Mouse (Mus musculus): Measurements from ENCODE around the gene Zdhhc23.

Zdhhc23 gene

DNA sequence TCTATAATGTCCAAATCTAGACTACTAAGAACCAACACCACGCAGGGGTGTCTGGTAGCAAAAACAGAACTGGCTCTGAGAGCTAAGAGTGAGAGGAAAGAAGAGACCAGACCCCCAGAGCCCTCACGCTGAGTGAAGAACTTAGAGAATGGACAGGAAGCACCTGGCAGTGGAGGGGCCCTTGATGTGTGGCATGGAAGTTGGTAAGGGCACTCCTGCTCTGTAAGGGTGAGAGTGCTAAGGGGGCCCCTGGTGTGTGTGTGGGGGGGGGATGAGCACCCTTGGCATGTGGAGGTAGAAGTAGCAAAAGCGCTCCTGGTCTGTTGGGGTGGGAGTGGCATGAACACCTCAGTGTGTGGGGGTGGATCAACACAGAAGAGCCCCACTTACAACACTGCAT lies 9.2 kb downstream of the Zdhhc23 start:
- intact Hi-C loops (cut with DNase I), result no loop called here

DNA sequence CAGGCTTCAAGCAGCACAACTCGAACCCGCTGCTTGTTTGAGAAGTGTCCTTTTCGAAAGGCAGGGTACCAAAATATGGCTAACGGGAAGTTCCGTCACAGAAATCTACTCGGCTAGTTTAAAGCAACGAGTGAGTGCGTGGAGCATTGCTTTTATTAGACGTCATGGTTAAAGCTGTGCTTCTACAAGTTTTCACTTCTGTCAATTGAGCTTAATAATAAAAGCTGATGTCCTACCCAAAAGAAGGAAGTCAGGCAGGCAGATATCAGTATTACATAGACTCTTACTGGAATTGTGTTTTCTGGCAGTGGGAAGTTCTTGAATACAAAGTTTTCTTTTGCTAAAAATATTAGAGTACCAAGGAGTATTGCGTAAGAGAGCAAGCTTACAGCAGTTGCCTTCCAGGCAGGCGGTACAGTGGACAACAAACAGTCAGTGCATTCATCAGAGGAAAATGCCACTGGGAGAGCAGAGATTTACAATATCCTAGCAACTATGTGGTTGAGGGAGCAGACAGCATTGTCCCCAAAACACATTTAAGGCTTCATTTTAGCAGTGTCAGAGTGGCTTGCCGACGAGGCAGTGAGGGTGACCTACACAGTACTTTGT lies 13.7 kb downstream of the Zdhhc23 start:
- intact Hi-C loops (cut with DNase I), result no loop called here

DNA sequence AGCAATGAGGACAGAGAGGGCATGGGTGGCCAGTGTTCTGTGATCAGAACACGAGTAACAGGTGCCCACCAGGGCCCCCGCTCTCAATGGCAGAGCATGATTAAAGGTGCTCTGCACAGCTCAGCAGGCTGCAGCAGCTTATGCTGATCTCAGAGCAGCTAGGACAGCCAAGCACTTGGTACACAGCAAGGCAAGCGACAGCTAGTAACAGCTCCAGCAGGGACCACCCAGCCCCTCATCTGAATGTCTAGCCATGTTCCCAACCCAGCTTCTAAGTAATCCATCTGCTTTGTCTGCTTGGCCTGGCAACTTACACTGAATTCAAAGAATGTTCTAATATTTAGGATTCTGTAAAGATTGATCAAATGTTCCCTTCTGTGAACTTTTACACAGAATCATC lies 15.8 kb downstream of the Zdhhc23 start:
- intact Hi-C loops (cut with DNase I), result no loop called here

DNA sequence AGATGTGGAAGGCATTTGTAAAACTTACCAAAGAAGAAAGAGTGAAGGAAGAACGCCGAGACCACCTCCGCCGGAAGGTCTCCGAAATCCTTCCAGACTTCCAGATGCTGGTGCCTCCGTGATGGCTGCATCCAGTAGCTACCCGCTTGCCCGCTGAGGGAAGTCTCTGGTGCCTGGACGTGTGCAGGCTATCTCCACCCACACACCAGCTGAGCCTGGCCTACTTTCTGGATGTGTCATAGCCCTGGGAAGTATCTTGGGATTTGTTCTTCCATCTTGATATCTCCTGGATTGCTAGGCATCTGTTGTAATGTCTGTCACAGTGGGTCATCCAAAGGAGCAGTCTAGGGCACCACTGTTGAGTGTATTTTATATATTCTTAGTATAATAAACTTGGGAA lies 16.3 kb downstream of the Zdhhc23 start:
- intact Hi-C loops (cut with DNase I), result no loop called here

DNA sequence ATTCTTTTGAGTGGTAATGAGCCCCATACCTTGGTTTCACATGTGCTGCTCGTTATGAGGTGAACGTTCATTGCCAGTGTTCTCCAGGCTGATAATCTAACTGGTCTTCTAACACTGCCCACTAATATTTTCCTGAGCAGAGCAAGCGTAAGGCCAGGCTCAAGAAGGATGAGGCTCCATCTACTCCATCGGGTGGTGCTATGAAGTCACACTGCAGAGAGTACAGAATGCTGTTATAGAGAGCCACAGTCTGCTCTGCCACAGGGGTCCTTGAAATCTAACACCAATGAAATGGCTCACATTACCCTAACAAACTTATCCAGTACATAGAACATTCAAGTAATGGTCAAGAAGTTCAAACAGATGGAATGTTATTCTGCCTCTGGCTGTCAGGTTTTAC lies 21.6 kb downstream of the Zdhhc23 start:
- intact Hi-C loops (cut with DNase I), result no loop called here

DNA sequence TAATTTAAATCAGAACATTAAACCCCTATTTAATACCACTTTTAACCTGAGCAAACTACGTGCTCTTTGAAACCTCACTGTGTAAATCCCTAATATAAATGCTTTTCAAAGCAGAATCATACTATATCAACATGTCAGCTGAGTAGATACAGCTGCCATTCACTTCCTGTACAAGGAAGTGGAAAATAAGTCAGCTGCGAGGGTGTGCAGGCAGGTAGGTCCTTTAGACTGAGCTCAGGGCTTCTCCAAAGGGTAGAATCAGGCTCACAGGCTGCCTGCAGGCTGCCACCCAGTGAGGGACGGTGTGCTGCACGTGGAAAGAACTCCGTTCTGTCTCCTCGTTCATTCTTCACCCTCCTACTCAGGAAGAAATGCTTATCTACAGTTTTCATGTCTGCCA lies 24.7 kb downstream of the Zdhhc23 start:
- intact Hi-C loops (cut with DNase I), result no loop called here

DNA sequence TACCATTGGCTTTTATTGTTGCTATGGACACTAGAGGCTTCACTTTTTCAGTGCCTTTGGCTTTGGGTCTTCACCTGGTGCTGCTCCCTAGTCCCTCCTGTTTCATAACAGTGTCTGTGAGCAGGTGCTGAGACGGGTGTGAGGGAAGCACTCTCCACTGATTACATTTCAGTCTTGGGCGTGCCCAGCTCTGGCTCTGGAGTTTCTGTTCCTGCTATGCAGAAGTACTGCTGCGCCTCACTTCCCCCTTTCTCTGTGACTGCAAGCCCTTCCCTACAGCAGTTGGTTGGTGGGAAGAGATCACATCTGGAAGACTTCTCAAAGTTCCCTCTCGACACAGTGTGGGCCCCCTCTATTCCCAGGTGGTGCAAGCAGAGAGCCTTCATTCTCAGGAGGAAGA lies 28.0 kb downstream of the Zdhhc23 start:
- intact Hi-C loops (cut with DNase I), result no loop called here

DNA sequence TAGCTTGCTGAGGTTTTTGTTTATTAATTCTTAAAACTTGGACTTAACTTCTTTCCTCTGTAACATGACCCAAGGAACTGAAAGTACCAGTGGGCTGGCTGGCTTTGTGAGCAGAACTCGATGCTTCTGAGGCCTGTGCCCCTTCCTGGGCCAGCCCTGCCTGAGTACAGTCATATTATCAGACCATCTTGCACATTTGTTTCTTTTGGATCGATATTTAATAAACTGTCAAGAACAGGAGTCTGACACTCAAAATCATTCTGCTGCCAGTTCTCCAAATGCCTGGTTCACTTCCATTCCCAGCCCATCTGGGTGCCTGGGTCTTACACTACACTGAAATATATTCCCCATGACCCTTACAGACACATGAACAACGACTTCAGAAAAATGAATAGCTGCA lies 33.7 kb downstream of the Zdhhc23 start:
- intact Hi-C loops (cut with DNase I), result no loop called here

DNA sequence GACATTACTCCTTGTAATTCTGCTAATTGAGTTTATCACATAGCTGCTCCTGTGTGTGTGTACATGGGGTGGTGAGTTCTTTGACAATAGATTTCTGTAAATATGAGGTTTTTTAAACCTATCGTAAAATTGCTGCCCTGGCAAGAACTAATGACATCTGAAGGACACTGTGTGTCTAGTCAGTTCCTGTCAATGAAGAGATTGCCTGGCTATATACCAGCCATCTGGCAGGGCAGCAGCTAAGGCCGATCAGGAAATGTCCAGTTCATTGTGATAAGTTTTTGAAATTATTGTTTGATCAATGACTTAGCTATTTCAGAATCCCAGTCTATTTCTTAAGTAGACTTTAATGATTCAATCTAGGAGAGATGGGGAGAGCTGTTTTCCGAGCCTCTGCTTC lies 34.2 kb downstream of the Zdhhc23 start:
- intact Hi-C loops (cut with DNase I), result no loop called here

DNA sequence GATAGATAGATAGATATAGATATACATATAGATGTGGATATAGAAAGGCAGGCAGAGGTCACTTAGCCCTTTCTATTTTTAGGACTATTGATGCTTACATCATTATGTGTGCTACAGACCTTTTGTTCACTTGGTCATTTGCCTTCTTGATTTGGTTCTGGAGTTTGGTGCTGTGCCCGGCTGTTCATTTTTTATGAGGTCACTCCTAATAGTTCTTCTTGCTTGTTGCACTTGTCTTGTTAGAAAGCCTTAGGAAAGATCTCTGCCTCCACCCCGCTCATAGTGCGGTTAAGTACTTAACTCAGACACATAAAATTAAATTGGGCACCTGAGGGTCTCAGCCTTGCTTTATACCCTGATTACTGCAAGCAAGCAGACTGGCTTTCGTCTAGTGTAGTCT lies 38.7 kb downstream of the Zdhhc23 start:
- intact Hi-C loops (cut with DNase I), result no loop called here

DNA sequence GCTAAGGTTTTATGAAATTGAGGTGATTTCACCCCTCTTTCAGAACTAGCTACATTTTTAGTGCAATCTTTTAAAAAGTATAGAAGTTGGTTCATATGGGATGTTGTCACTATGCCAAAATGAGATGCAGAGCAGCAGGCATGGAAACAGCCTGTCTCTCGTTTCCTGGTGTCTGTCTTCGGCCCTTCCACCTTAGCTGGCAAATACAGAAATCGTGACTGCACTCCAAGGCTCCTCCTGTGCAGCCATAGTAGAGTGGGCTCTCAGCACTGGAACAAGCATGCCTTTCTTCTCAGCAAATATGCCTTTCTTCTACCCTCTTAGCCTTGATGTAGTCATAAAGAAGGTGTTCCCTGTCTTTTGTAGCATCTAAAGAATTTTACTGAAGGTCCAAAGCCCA lies 43.7 kb downstream of the Zdhhc23 start:
- intact Hi-C loops (cut with DNase I), result no loop called here

DNA sequence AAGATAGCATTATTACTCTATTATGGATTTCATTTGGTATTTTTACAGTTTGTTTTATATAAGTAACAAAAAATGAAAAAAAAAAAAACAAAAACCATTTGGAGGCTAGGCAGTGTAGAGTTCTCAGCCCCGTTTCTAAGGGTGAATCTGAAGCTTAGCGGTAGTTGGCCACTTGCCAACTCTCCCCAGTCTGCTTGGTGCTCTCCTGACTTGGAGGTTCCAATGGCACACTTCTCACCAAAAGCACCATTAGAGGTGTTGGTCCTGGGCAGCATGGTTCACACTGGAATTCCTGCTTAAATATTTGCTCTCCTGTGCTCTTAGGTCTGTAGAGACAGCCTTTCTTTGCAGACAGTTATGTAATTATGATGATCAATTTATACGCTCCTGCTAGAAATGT lies 44.2 kb downstream of the Zdhhc23 start:
- intact Hi-C loops (cut with DNase I), result no loop called here

DNA sequence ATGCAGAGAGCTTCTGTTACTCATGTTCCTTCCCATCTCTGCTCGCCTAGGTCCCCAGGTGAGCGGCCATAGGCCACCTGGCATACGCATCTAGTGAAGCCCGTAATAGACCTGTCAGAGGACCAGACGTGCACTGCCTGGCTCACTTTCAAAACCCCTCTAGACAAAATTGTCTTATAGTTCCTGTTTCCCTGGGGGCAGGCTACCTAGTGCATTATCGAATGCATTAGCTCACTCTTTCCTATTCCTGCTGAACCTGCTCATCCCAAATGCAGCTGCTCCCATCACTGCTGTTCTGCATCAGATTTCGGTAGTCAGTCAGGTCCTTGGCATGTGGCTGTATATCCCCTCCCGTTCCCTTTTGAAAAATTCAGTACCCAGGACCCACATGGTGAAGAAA lies 44.7 kb downstream of the Zdhhc23 start:
- intact Hi-C loops (cut with DNase I), result no loop called here

DNA sequence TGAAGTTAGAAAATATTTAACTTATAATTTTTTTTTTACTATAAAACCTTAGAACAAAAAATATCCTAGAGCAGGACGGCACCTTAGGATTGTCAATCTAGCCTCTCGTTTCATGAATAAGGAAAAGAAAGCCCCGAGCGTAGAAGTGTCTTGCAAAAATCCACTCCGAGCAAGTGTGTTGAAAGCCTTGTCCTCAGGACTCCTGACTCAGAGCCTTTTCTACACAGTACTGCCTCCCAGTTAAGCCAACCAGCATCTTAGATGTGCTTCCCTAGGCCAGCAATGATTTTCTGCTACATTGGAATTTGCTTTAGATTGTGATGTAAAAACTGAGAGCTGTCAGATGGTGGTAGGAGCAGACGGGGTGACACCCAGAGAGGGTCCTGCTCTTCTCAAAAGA lies 46.5 kb downstream of the Zdhhc23 start:
- intact Hi-C loops (cut with DNase I), result no loop called here

DNA sequence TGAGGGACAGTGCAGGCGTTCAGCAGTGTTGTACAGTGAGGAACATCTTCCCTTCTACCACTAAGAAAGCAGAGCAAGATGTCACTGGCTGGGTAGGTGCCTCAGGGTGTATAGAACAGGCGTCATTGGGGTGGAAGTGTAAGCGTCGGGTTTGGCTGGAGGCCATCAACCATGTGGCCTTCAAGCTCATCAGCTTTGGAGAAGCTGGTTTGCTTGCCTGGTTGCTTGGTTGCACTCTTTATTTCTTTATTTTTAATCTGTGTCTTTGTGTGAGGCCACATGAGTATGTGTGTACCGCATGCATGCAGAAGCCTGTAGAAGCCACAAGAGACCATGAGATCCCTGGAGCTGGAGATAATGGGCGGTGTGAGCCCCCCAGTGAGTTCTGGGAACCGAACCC lies 47.3 kb downstream of the Zdhhc23 start:
- intact Hi-C loops (cut with DNase I), result no loop called here

DNA sequence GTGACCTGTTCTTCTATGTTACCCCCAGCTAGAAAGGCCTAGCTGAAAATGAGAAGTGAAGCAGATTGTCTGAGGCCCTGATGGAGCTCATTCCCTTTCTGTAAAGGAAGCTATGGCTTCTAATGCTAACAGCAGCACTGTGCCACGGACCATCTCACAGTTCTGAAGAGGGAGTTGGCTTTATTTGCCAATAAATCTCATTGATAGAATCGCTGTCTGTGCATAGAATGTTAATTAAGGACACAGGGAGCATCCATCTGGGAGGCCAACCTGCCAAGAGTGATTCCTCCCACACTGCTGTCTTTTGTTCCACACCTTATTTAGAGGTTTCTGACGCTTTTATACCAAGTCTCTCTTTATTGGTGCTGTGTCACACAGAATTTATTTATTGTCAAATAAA lies 48.1 kb downstream of the Zdhhc23 start:
- intact Hi-C loops (cut with DNase I), result no loop called here

DNA sequence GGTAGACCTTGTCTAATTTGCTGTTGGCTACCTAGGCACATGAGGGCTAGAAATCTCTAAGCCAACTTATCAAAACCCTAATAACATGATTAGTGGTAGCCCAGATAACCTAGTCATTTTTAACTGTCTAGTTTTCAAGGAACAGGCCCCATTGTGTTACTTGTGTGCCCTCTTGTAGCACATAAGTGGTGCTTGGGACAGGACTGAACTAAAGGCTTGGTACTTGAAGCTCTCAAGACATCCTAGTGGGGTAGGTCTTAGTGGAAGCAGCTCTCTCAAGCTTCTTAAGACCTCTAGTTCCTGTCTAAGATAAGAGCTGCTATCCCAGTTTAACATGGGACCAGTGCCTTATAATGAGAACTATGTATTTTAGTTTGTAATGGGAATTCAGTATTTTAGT lies 49.0 kb downstream of the Zdhhc23 start:
- intact Hi-C loops (cut with DNase I), result no loop called here

DNA sequence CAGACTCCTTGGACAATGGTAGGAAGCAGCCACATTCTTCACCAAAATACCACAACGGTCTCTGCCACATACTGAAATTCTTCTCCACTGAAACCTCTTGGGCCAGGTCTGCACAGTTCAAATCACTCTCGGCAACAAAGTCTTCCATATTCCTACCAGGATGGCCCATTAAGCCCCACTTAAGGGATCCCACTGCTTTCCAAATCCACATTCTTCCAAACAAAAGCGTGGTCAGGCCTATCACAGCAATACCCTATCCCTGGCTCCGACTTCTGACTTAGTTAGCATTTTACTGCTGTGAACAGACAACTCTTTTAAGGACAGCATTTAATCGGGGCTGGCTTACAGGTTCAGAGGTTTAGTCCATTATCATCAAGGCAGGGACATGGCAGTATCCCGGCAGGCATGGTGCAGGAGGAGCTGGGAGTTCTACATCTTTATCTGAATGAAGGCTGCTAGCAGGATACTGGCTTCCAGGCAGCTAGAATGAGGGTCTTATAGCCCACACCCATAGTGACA lies 53.2 kb downstream of the Zdhhc23 start, which contains the start of gene Qtrt2:
Qtrt2 (minus strand) TSS at position 469 of the 519 bp plus-strand sequence.
- intact Hi-C loops (cut with DNase I), result no loop called here

DNA sequence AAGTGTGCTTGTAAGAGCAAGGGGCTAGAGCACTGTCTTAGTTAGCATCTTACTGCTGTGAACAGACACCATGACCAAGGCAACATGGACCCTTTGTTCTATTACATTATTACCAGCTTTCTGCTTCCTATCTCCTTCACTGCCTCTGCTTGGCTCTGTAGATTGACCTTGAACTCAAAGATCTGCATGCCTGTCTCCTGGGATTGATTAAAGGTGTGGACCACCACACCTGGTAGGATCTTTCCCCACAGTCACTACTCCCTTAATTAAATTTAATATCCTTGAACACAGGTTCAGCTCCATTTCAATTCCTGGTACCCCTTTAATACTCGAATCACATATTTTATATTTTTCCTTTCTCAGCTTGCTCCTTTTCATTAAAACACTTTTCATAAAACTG lies 53.7 kb downstream of the Zdhhc23 start:
- intact Hi-C loops (cut with DNase I), result no loop called here

DNA sequence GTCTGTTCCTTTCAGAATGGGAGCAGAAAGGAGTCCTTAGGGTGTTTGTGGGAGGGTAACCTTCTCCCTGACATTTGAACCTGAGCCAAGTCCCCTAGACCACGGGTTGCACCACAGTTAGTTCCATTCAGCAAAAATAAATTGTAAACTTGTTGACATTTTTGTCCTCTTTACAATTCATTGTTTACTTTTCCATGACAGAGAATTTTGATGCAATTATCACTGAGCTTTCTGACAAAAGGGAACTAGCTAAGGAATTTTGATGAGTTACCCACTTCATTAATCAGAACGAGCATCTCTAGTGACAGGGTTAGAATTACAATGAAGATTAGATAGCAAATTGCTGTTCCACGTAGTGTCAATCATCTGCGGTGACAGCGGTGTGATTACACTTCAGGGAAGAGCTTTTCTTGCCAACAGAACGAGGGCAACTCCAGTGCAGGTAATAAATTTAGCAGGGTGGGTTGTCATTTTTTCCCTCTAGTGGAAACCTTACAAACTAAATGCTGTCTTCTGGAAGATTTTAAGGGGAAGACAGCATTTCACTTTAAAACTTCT lies 54.5 kb downstream of the Zdhhc23 start:
- intact Hi-C loops (cut with DNase I), result no loop called here

DNA sequence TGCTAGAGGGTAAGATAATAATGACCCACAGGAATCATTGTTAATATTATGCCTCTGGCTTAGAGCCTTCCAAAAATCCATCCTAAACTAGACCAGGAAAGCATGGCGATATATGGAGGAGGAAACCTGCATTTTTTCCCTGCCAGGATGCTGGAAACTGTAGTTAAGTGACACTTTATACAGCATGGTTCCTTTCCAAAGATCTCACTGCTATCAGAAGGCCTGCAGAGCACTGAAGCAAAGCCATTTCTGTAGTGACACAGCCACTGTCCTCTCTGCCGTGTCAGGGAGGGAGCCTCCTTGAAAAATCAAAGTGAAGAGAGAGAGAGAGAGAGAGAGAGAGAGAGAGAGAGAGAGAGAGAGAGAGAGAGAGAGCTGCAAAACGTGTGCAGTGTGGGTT lies 57.0 kb downstream of the Zdhhc23 start:
- intact Hi-C loops (cut with DNase I), result no loop called here

DNA sequence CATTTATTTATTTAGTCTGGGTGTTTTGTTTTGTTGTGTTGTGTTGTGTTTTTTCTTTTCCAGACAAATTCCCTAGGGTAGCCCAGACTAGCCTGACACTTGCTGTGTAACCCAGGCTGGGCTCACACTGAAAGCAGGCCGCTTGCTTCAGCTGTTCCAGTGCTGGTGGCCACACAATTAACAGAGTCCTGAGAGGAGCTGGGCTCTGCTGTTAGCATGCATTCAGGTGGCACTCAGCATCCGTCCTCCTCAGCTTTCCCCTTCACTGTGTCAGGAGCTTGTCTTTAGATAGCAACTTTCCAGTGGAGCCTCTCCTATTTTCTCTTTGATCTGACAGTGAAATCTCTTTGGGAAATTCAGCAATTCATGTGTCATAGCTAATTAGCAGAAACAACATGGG lies 57.6 kb downstream of the Zdhhc23 start:
- intact Hi-C loops (cut with DNase I), result no loop called here

DNA sequence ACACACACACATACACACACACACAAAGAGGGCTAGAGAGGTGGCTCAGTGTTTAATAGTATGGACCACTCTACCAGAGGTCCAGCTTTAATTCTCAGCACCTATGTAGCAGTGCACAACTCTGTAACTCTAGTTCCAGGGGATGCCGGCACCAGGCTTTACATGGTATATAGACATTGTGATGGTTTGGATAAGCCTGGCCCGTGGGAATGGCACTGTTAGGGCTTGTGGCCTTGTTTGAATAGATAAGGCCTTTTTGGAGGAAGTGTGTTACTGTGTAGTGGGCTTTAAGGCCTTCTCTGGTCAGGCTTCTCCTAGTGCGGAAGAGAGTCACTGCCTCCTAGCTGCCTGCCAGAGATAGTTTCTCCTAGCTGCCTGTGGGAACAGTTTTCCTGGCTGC lies 60.7 kb downstream of the Zdhhc23 start:
- intact Hi-C loops (cut with DNase I), result no loop called here
